Mouse (Mus musculus) stomach, postnatal 0 days (tissue): ENCODE results near the gene Lama2.

Source experiments
- CTCF ChIP-seq: IDR thresholded peaks from 2 replicates; pipeline ENCODE4 v1.5.1; 2016; ENCODE audit warnings: antibody characterized with exemption, low read depth, mild to moderate bottlenecking, moderate library complexity
- EP300 ChIP-seq: optimal IDR thresholded peaks from 2 replicates; pipeline ENCODE3; 2016; ENCODE audit warnings: antibody characterized with exemption

GRCm38 (mm10) chr10:26974224-26974623, 645.3 kb downstream of the Lama2 start:
- TF ChIP-seq CTCF (no peak), EP300 (no peak)
